Mouse (Mus musculus) spleen, postnatal 10 days (tissue): Measurements from ENCODE around the gene Olfr394.
"Not testable (repeated sequence)": the region's sequence is repeated elsewhere in the genome, so short reads cannot be mapped to it uniquely, and the experiment has no call there.

Source experiments
- DNase-seq, 2 experiments: peaks; one replicate each; pipeline ENCODE4 v3.0.0; 2021 to 2022; ENCODE audit warnings: low spot score in 2 of 2

Olfr394 gene

DNA sequence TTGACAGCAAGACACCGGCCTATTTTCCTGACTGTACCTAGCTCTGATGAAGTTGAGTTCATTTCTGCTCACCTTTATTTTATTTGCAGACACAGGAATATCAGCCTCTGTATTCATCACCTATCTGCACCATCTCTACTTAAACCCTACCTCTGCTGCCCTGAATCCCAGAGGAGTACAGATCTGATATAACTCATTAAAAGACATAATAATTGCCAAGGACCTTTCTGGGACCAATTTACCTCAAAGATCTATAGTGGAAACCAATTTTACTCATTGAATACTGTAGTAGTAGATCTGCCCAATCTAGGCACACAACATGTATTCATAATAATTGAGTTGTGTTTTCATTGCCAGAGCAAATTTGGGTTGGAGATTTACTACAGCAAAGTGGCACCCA lies at the start of gene Olfr394:
Olfr394 (minus strand) TSS at position 101 of the 400 bp plus-strand sequence.
- DNase-seq = no peak

DNA sequence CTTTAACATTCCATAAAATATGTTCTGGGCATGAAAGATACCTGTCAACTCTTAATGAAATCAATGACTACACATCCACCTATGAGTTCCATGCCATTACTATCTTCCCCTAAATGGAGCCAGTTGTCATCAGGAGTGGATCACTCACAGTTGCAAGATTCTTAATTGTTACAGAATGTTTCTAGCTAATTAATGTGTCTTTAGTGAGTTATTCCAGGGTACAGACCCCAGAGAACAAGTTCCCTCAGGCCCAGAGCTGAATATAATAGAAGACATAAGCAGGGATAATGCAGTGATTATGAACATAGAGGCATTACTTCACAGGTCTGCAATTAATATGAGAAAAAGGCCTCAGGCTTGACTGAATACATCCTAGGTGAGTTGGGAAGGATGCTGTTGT lies 45.8 kb upstream of the Olfr394 start, which contains the start of gene Olfr23:
Olfr23 (plus strand) TSS at position 301 of the 400 bp plus-strand sequence.
- no peak for DNase-seq

DNA sequence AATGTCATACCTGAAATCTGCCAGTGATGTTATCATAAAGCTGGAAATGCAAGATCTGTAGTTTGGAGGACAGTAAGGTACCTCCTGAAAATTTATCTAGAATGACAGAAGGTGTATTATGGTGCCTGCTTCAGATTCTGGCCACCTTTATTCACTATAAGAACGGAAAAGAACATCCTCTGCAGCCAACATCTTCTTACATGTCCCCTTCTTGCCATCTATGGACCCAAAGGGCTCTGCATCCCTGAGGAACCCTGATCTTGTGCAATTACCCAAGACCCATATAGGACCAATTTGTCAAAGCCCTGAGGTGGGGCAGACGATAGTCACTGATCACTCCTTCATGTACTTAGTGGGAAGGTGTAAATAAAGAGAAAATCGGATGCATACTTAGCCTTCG lies 18.6 kb upstream of the Olfr394 start, which contains the start of gene Olfr395:
Olfr395 (minus strand) TSS at position 101 of the 400 bp plus-strand sequence.
- DNase-seq = not testable (repeated sequence)

DNA sequence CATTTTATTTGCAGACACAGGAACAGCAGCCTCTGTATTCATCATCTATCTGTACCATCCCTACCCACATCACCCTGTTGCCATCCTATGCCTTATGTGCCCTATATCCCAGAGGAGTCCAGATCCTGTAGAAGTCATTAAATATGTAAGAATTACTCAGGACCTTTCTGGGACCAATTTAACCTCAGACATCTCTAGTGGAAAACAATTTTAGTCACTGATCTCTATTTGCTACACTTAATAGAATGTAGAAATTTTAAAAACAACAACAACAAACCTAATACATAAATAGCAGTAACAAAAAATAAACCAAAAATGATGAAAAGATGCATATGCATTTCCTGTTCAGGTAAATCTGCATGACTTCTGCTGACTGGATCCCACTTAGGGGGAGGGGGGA lies 39.2 kb downstream of the Olfr394 start, which contains the start of gene Olfr393:
Olfr393 (minus strand) TSS at position 101 of the 400 bp plus-strand sequence.
- no peak for DNase-seq
